Mouse (Mus musculus): ENCODE data around the gene Megf9. TPM values are rescaled to one million over a fixed set of nuclear protein-coding genes. Genes with fewer than 3 reads are reported as not detected.
A peak's percentile ranks its signal among the peaks of the same experiment; 100 is the strongest.

Megf9 gene
- polyA plus RNA-seq, 1 experiment from 2014 or later: 8.4 TPM

DNA sequence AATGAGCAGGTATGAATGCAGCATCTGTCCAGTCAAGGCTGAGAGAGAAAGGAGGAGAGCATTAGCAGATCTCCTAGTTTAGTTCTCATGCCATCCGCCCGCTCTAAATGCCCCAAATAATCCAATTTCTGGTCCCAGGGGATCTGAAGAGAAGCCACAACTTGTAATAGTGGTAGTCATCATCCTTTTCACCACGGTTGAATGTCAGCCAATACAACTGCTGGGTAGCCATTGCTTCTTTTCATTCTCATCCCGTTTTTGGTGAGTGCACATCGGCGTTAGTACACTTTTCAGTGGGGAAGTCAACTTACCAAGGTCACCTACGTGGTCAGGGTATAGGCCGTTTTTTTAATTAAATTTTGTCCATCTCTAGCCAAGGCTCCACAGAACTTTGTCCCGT, 125.3 kb downstream of the Megf9 start:
- Histone ChIP-seq H3K4me1 (peaks cover 21% of the 10 kb centered on the region), H3K9ac (peak overlapping the region; percentile 93), H3K9me3 (no peaks in the 10 kb centered on the region), H3K36me3 (no peaks in the 10 kb centered on the region), H3K4me2 (peak overlapping the region; percentile 57), H3K27ac (no peak overlapping the region), H3K27me3 (no peaks in the 10 kb centered on the region), H3K4me3 (peak overlapping the region; percentile 92)
- 19% methylated on average over 9 of the region's 9 CpGs for WGBS
- no peak for ATAC-seq (ENCODE audit: borderline replicate concordance, extremely low read depth, low FRiP score, low TSS enrichment)

DNA sequence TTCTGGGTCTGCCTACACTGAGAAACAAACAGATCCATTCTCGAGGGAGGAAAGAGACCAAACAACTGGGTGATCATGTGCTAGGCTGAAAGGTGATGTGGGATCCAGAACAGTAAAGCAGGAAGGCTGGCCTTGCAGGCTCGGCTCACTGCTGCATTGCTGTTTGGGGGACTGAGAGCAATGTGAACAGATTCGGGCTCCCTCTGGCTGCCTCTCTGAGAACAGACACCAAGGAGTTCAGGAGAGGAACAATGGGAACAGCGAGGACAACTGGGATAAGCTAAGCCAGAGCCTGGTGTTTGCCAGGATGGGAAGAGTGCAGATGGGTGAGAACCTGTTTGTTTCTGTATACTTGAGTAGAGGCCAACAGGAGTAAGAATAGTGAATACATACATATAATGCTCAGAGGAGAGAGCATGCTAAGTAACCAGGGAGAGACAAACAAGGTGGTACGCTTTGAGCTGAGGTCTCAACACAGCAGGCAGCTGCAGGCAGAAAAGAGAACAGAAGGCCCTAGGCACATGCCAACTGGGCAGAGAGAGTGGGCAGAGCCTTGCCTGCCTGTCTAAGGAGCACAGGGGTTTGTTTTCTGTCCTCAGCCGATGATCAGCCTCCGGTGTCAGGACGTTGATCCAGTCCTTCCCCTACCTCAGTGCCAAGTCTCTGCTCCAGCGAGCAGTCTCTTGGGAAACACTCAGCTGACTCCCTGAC, 132.5 kb downstream of the Megf9 start:
- H3K9me3 ChIP-seq: no peaks in the 10 kb centered on the region
- 0 out of 2 replicates have a peak, but pooled peaks cover 3% of the 10 kb centered on the region for H3K4me1 ChIP-seq
- no peak overlapping the region for H3K9ac ChIP-seq
- WGBS: 68% methylated on average over 9 of the region's 9 CpGs
- H3K27ac ChIP-seq: no peak overlapping the region
- H3K27me3 ChIP-seq: no peaks in the 10 kb centered on the region
- H3K36me3 ChIP-seq: peaks cover 43% of the 10 kb centered on the region
- H3K4me3 ChIP-seq: no peak overlapping the region
- no peak overlapping the region for H3K4me2 ChIP-seq
- ATAC-seq (ENCODE audit: borderline replicate concordance, extremely low read depth, low FRiP score, low TSS enrichment): no peak

DNA sequence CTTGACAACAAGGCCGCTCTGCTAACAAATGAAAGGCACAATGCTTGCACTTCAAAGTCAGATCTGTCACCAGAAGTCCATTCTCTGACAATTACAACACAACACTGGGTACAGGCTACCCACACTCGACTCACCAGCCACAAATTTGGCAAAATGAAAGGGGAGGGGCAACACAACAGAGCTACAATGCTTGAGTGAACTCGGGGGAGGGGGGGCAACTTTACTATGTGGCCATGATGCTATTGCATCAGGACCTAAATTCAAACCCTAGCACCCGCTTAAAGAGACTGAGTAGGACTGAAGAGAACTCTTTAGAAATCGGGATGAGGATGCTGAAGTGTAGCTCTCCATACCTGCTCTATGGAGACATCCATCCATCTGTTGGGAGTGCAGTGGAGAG, 135.3 kb downstream of the Megf9 start:
- Histone ChIP-seq H3K27ac (no peak overlapping the region), H3K9ac (no peak overlapping the region), H3K4me1 (no peaks in the 10 kb centered on the region), H3K4me2 (no peak overlapping the region), H3K4me3 (no peak overlapping the region), H3K27me3 (no peaks in the 10 kb centered on the region), H3K9me3 (no peaks in the 10 kb centered on the region), H3K36me3 (peaks cover 43% of the 10 kb centered on the region)
- WGBS: 84% methylated on average over 5 of the region's 5 CpGs
- no peak for ATAC-seq (ENCODE audit: borderline replicate concordance, extremely low read depth, low FRiP score, low TSS enrichment)

DNA sequence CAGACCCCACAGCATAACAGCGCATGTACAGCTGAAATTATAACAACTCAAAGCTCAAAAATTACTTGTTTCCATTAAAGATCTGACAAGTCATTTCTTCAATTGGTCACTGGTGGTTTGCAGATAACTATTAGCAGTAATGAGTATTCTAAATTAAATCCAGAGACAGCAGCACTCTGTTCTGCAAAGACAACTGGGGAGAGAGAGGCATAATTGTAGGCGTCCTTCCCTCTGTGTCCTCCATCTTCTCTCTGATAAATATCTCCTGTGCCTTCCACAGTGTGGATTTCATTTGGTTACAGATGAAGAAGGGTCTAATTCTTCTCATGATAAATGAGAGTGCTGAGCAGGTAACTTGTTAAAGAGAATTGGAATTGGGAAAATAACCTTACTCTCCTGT, 135.7 kb downstream of the Megf9 start:
- H3K27ac ChIP-seq: no peak overlapping the region
- ATAC-seq (ENCODE audit: borderline replicate concordance, extremely low read depth, low FRiP score, low TSS enrichment): no peak
- no peak overlapping the region for H3K4me2 ChIP-seq
- no peaks in the 10 kb centered on the region for H3K27me3 ChIP-seq
- H3K9ac ChIP-seq: no peak overlapping the region
- no peaks in the 10 kb centered on the region for H3K4me1 ChIP-seq
- H3K36me3 ChIP-seq: peaks cover 43% of the 10 kb centered on the region
- no peak overlapping the region for H3K4me3 ChIP-seq
- H3K9me3 ChIP-seq: no peaks in the 10 kb centered on the region
- 94% methylated on average over 2 of the region's 2 CpGs for WGBS

DNA sequence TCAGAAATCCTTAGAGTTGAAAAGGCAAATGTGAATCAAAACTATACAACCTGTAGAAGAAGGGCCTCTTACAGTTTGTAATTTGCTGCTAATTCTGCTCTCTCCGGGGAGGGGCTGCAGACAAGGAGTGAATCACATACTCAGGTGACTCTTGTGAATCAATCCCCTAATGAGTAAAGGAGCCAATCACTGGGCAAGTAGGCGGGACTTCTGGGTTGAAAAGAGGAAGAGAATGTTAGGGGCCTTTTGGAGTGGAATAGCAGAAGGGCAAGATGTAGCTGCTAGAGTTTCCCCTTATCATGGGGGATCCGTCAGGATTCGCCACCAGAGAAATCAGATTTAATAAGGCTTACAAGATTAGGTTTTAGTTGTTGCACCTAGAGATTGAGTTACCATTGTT, 136.7 kb downstream of the Megf9 start:
- Histone ChIP-seq H3K27ac (no peak overlapping the region), H3K27me3 (no peaks in the 10 kb centered on the region), H3K9me3 (no peaks in the 10 kb centered on the region), H3K4me3 (no peak overlapping the region), H3K36me3 (peaks cover 39% of the 10 kb centered on the region), H3K4me2 (no peak overlapping the region), H3K9ac (no peak overlapping the region), H3K4me1 (no peaks in the 10 kb centered on the region)
- ATAC-seq (ENCODE audit: borderline replicate concordance, extremely low read depth, low FRiP score, low TSS enrichment): no peak
- 80% methylated on average over 4 of the region's 4 CpGs for WGBS

DNA sequence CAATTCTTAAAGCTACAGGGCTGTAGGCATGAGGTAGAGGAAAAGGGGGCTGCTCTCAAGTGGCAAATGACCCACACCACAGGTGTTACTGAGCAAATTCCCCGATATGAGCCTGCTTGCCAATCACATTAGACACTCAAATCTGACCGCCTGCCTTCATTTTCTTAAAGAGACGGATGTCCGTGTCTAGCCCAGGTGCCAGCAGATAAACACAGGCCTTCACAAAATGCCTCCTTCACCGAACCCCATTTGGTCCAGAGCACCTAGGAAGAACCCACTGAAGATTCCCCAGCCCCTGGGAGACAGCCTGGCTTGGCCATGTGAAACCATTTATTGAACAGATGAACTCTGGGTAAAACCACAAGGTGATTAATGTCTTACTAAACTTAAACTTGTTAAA, 138.1 kb downstream of the Megf9 start:
- 0 out of 2 replicates have a peak, but pooled peaks cover under 1% of the 10 kb centered on the region for H3K4me1 ChIP-seq
- no peaks in the 10 kb centered on the region for H3K27me3 ChIP-seq
- no peak overlapping the region for H3K4me2 ChIP-seq
- H3K4me3 ChIP-seq: no peak overlapping the region
- no peak overlapping the region for H3K9ac ChIP-seq
- no peak for ATAC-seq (ENCODE audit: borderline replicate concordance, extremely low read depth, low FRiP score, low TSS enrichment)
- WGBS: 80% methylated on average over 5 of the region's 5 CpGs
- peaks cover 29% of the 10 kb centered on the region for H3K36me3 ChIP-seq
- H3K9me3 ChIP-seq: no peaks in the 10 kb centered on the region
- H3K27ac ChIP-seq: no peak overlapping the region

DNA sequence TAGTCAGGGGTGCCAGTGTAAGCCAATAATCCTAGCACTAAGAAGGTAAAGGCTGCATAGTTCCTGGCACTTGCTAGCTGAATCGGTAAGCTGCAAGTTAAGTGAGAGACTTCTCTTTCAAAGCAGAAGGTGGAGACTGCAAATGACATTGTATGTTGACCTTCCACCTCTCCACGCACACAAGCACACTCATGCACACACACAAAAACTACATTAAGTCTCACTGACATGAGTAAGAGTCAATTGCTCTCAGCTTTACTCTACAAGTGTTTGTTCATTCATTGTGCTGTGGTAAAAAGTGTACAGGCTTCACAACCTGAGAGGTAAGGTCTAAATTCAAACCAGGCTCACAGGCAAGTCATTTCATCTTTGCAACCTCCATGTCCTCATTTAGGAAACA, 140.1 kb downstream of the Megf9 start:
- ATAC-seq (ENCODE audit: borderline replicate concordance, extremely low read depth, low FRiP score, low TSS enrichment): no peak
- Histone ChIP-seq H3K36me3 (peaks cover 14% of the 10 kb centered on the region; the same call in 1 of the 2 replicates), H3K9ac (no peak overlapping the region), H3K27me3 (no peaks in the 10 kb centered on the region), H3K4me3 (no peak overlapping the region), H3K27ac (no peak overlapping the region), H3K4me1 (peaks cover 12% of the 10 kb centered on the region; the same call in 1 of the 2 replicates), H3K9me3 (no peaks in the 10 kb centered on the region), H3K4me2 (no peak overlapping the region)
- 65% methylated on average over 2 of the region's 2 CpGs for WGBS

DNA sequence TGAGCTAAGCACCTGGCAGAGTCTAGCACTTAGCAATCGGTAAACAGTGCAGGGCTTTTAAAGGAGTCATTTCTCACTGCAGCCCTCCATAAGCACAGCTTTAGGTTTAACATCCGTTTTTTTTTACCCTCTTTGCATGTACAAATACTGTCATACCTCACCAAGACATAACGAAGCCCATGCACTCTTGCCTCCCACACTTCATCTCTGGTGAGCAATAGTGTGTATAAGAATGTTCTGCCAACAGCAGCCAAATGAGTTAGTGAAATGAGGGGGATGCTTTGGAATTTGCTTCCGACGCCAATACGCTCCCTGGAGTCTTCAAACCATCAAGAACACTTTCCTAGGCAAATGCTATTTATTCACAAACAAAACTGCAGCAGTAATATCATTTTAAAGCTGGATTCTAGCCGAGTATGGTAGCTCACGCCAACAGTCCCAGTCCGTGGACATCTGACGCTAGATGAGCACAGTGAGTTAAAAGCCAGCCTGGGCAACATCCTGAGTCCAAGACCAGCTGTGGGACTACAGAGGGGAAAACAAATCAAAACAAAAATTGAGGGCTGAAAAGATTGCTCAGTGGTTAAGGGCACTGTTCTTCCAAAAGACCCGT, 142.9 kb downstream of the Megf9 start:
- Histone ChIP-seq H3K4me2 (no peak overlapping the region), H3K27me3 (no peaks in the 10 kb centered on the region), H3K4me3 (no peak overlapping the region), H3K36me3 (0 out of 2 replicates have a peak, but pooled peaks cover 2% of the 10 kb centered on the region), H3K9me3 (no peaks in the 10 kb centered on the region), H3K4me1 (peaks cover 12% of the 10 kb centered on the region; the same call in 1 of the 2 replicates), H3K9ac (no peak overlapping the region), H3K27ac (peak overlapping the region; percentile 66)
- 50% methylated on average over 11 of the region's 11 CpGs for WGBS
- ATAC-seq (ENCODE audit: borderline replicate concordance, extremely low read depth, low FRiP score, low TSS enrichment): peak; percentile 82; the same call in 1 of the 2 replicates

DNA sequence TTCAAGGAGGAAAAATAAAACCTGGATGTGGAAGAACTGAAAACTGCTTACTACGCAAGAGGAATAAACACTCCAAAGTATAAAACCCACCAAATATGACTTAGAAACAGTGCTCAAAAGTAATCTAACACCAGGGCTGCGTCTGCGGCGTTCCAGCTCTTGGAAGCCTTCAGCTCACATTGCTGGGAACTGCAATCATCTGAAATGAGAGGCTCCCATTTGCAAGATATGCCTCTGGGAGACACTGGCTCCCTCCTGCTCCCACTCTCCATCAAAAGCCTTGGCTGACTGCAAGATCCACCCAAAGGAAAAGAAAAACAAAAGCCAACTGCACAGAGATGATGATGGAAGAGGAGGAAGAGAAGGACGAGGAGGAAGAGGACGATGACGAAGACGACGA, 143.7 kb downstream of the Megf9 start:
- Histone ChIP-seq H3K27me3 (no peaks in the 10 kb centered on the region), H3K36me3 (0 out of 2 replicates have a peak, but pooled peaks cover 2% of the 10 kb centered on the region), H3K9me3 (no peaks in the 10 kb centered on the region), H3K9ac (no peak overlapping the region), H3K4me2 (no peak overlapping the region), H3K4me3 (no peak overlapping the region), H3K27ac (peak overlapping the region; percentile 66), H3K4me1 (peaks cover 12% of the 10 kb centered on the region; the same call in 1 of the 2 replicates)
- 75% methylated on average over 9 of the region's 9 CpGs for WGBS
- ATAC-seq (ENCODE audit: borderline replicate concordance, extremely low read depth, low FRiP score, low TSS enrichment): peak; percentile 13; the same call in 1 of the 2 replicates

DNA sequence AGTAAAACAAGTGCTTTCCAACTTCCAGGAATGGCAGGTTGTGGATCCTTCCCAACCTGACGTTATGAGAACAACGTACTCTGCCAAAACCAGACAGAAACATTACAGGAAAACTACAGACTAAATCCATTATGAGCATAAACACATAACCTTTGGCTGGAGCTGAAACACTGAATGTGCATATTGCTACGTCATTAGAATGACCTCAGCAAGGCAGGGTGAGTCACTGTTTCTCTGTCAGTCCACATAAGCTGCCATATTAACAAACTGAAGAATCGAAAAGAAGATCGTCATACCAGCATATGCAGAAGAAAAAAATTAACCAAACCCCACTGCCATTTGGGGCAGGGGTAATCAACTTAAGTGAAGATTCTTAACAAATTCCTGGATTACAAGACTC, 148.6 kb downstream of the Megf9 start:
- H3K4me1 ChIP-seq: peaks cover 7% of the 10 kb centered on the region
- 80% methylated on average over 5 of the region's 5 CpGs for WGBS
- H3K4me2 ChIP-seq: no peak overlapping the region
- H3K4me3 ChIP-seq: no peak overlapping the region
- H3K9me3 ChIP-seq: no peaks in the 10 kb centered on the region
- no peak for ATAC-seq (ENCODE audit: borderline replicate concordance, extremely low read depth, low FRiP score, low TSS enrichment)
- H3K36me3 ChIP-seq: no peaks in the 10 kb centered on the region
- no peak overlapping the region for H3K9ac ChIP-seq
- no peaks in the 10 kb centered on the region for H3K27me3 ChIP-seq
- no peak overlapping the region for H3K27ac ChIP-seq

DNA sequence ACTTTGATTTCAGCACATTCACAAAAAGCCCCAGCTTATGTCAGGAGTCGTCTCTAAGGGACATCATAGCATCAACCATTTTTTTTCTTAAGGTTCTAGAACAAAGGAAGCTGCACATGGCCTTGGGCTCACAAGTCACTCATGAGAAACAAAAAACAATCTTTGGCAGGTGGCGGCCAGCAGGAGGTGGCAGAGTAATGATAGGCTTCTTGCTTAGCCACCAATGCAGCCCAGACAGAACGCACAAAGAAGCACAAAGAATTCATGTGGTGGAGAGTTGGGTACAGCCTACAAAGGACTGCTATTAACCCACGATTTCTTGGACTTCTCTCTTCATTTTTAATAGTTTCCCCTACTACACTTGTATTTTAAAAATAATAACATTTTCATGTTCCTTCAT, 157.4 kb downstream of the Megf9 start:
- no peak overlapping the region for H3K27ac ChIP-seq
- no peak overlapping the region for H3K4me3 ChIP-seq
- WGBS: 81% methylated on average over 4 of the region's 4 CpGs
- no peaks in the 10 kb centered on the region for H3K9me3 ChIP-seq
- H3K4me2 ChIP-seq: no peak overlapping the region
- no peak for ATAC-seq (ENCODE audit: borderline replicate concordance, extremely low read depth, low FRiP score, low TSS enrichment)
- H3K36me3 ChIP-seq: peaks cover 5% of the 10 kb centered on the region; the same call in 1 of the 2 replicates
- H3K4me1 ChIP-seq: no peaks in the 10 kb centered on the region
- no peaks in the 10 kb centered on the region for H3K27me3 ChIP-seq
- no peak overlapping the region for H3K9ac ChIP-seq

All from lung, embryonic 15.5 days (tissue).